Mouse (Mus musculus) lung, adult 10 weeks (tissue): ENCODE results near the gene Rcn2. TPM values are rescaled to one million over a fixed set of nuclear protein-coding genes. Genes with fewer than 3 reads are reported as not detected.

Source experiments
- polyA plus RNA-seq: library from polyadenylated mRNA; stranded (reverse); fragments of 350-450 nt; fragmentation: Illumina TruSeq; extraction: RNeasy Lipid Tissue Mini Kit (QIAGEN cat#74804); gene quantifications from one replicate; pipeline ENCODE4 v1.2.3, GENCODE M21; 2014; ENCODE audit warnings: low read depth, low replicate concordance; ENCODE audit not compliant: insufficient read depth

Rcn2 gene
- polyA plus RNA-seq, result 62.0 TPM

GRCm38 (mm10) chr9:56041372-56042180 lies at the start of gene Rcn2:
Gene Rcn2 (plus strand): TSS chr9:56041845.

GRCm38 (mm10) chr9:56010450-56010849 lies 31.2 kb upstream of the Rcn2 start, which contains the start of gene 4930563M21Rik:
Gene 4930563M21Rik (minus strand): TSS chr9:56010550.

GRCm38 (mm10) chr9:56089778-56090520 lies 48.3 kb downstream of the Rcn2 start, which contains the start of gene Pstpip1:
Gene Pstpip1 (plus strand): TSS chr9:56089962.

Other genes with a start within 250 kb of the Rcn2 start
- gene Scaper, start 103.7 kb upstream of the Rcn2 start, polyA plus RNA-seq, result 4.0 TPM
- gene 4930563M21Rik, start 31.3 kb upstream of the Rcn2 start, polyA plus RNA-seq, result not detected
- gene Pstpip1, start 48.1 kb downstream of the Rcn2 start, polyA plus RNA-seq, result 8.8 TPM
- gene Tspan3, start 123.6 kb downstream of the Rcn2 start, polyA plus RNA-seq, result 62.9 TPM